Mouse (Mus musculus) G1E (cell line): ENCODE measurements around the gene Bid. TPM values are rescaled to one million over a fixed set of nuclear protein-coding genes. Genes with fewer than 3 reads are reported as not detected.
A peak's percentile ranks its signal among the peaks of the same experiment; 100 is the strongest.
"Not testable (repeated sequence)": the region's sequence is repeated elsewhere in the genome, so short reads cannot be mapped to it uniquely, and the experiment has no call there.

ENCODE experiments used
- ATAC-seq: 2 replicates; pipeline ENCODE4 v1.8.0; 2016; ENCODE audit warnings: mild to moderate bottlenecking; ENCODE audit not compliant: insufficient number of reproducible peaks, poor library complexity, low FRiP score, severe bottlenecking; ENCODE audit errors: extremely low read depth
- DNase-seq: peaks from one replicate; pipeline ENCODE4 v3.0.0; 2012; ENCODE audit warnings: low spot score
- H3K27me3 ChIP-seq: 2 replicates; pipeline ENCODE4 v1.6.1; 2012; ENCODE audit warnings: mild to moderate bottlenecking, low read length, inconsistent platforms; ENCODE audit not compliant: insufficient read depth
- H3K36me3 ChIP-seq: replicated peaks from 2 replicates; pipeline ENCODE3; 2012; ENCODE audit warnings: mild to moderate bottlenecking, inconsistent platforms
- H3K4me1 ChIP-seq: 2 replicates; pipeline ENCODE4 v1.6.1; 2012; ENCODE audit warnings: low read depth, low read length, inconsistent platforms, mixed read lengths; ENCODE audit not compliant: insufficient read depth
- H3K4me3 ChIP-seq: 2 replicates; pipeline ENCODE4 v1.5.1; 2012; ENCODE audit warnings: low read depth, mild to moderate bottlenecking, inconsistent platforms, low read length, moderate library complexity, mixed read lengths
- H3K9me3 ChIP-seq: replicated peaks from 2 replicates; pipeline ENCODE4 v1.6.1; 2012; ENCODE audit warnings: inconsistent platforms
- CTCF ChIP-seq: IDR thresholded peaks from 2 replicates; pipeline ENCODE4 v1.5.1; 2012; ENCODE audit warnings: low read depth, low read length, inconsistent platforms, mixed read lengths
- GATA1 ChIP-seq: IDR thresholded peaks from 2 replicates; pipeline ENCODE4 v1.6.1; 2012; ENCODE audit warnings: borderline replicate concordance, low read length, inconsistent platforms, mixed read lengths
- GATA2 ChIP-seq: IDR thresholded peaks from 2 replicates; pipeline ENCODE4 v1.6.1; 2012; ENCODE audit warnings: low read depth, low read length, inconsistent platforms, borderline replicate concordance
- POLR2AphosphoS5 ChIP-seq: IDR thresholded peaks from 2 replicates; pipeline ENCODE4 v1.6.1; 2012; ENCODE audit warnings: low read depth, low read length, inconsistent platforms; ENCODE audit not compliant: insufficient replicate concordance
- TAL1 ChIP-seq: conservative IDR thresholded peaks from 2 replicates; pipeline ENCODE4 v1.6.1; 2012; ENCODE audit warnings: low read depth, low read length, inconsistent platforms, mixed read lengths
- polyA plus RNA-seq: library from polyadenylated mRNA; stranded (reverse); fragments of >175 nt; gene quantifications from 2 replicates; pipeline ENCODE4 v1.2.3, GENCODE M21; 2012
- total RNA-seq, 2 experiments: library from RNA; stranded (forward) in 1 of 2; stranded (reverse) in 1 of 2; fragments of 200-1000 nt in 1 of 2; fragments of >200 nt in 1 of 2; fragmentation: Nextera tagmentation in 1 of 2; gene quantifications; 2 replicates each; pipeline ENCODE4 v1.2.3; 2014 to 2017

The Bid gene
- total and polyA plus RNA-seq, 3 experiments, result 34.1 to 64.3 (median 42.8) TPM

DNA sequence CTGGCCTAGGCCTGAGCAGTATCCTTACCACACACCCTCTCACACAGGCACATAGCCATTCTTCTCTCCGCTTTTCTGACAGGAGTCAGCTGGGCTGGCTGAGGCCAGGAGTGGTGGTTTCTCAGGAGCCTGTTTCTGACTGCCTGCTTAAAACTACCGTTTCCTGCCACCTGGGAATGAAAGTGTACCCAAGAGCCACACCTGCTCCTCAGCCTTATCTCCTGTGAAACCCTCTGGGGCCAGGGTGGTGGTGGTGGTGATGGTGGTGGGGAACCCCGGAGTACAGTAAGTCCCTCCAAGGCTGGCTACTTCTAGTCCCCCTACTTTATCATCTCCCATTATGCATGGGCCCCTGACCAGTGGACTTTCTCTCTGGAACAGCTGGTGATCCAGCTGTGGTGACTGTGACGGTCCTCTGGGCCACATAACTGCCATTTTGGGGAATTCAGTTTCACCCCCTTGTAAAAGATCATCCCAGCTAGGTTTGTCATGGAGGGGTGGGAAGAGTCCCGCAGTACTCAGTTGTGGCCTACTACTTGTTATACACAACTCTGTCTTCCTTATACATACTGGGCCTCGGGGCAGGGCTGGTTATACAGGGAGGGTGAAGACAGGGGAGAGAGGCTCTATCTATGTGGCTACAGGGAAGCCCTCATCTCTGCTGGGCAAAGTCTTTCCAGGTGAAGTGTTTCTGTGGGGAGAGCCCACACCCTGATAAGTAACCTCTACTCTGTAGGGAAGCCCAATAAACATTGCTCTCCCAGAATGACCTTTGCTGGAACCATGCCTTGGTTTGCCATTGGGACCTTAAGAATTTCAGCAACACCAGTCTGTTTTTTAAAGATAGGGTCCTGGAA is 14.0 kb upstream of the Bid start:
- TF ChIP-seq TAL1 (no peak), POLR2AphosphoS5 (no peak), GATA1 (no peak), CTCF (no peak), GATA2 (no peak)
- peaks cover 25% of the 10 kb centered on the region for H3K4me1 ChIP-seq
- H3K27me3 ChIP-seq, result no peaks in the 10 kb centered on the region
- H3K9me3 ChIP-seq, result no peaks in the 10 kb centered on the region
- peaks cover 69% of the 10 kb centered on the region for H3K36me3 ChIP-seq
- no peak for DNase-seq
- no peak for ATAC-seq
- H3K4me3 ChIP-seq, result no peak overlapping the region

DNA sequence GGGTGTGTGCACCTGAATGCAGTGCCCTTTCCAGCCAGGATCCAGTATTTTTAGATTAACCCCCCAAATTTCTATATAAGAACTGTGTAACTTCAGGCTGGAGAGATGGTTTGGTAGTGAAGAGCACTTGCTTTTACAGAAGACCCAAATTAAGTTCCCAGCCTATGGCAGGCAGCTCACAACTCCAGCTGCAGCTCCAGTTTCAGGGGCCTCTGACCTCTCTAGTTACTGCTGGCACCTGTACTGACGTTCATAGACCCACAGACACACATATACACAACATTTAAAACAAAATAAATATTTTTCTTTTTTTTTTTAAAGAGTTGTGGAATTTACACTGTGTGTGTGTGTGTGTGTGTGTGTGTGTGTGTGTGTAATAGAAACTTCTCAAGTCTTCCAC is 12.8 kb upstream of the Bid start:
- H3K36me3 ChIP-seq, result peaks cover 56% of the 10 kb centered on the region

DNA sequence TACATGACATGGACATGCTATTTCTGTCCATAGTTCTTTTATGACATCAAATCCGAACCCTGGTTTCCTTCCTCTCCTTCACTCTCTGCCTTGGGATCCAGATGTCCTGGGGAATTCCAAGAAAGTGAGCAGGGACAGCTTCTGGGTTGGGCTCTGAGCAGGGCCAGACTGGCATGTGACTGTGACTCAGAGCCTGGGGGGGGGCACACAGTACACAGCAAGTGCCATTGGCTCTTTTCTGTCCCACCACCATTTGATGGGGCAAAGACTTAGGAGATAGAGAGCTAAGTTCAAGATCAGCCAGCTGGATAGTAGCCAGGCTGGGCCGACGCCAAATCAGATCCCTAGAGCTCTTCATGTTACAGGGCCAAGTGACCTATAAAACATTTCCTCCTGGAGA is 11.1 kb upstream of the Bid start:
- no peak overlapping the region for H3K4me3 ChIP-seq
- TF ChIP-seq TAL1, result no peak
- H3K4me1 ChIP-seq, result peaks cover 28% of the 10 kb centered on the region
- H3K27me3 ChIP-seq, result no peaks in the 10 kb centered on the region
- DNase-seq, result no peak
- ATAC-seq, result no peak
- peaks cover 39% of the 10 kb centered on the region for H3K36me3 ChIP-seq
- no peaks in the 10 kb centered on the region for H3K9me3 ChIP-seq

More for the DNA sequence above, 12.8 kb upstream of the Bid start:
- Histone ChIP-seq H3K4me3 (no peak overlapping the region), H3K9me3 (no peaks in the 10 kb centered on the region), H3K27me3 (no peaks in the 10 kb centered on the region), H3K4me1 (peaks cover 21% of the 10 kb centered on the region)
- TF ChIP-seq POLR2AphosphoS5 (no peak), TAL1 (no peak), GATA1 (no peak), CTCF (no peak), GATA2 (no peak)
- DNase-seq, result no peak
- ATAC-seq, result no peak

DNA sequence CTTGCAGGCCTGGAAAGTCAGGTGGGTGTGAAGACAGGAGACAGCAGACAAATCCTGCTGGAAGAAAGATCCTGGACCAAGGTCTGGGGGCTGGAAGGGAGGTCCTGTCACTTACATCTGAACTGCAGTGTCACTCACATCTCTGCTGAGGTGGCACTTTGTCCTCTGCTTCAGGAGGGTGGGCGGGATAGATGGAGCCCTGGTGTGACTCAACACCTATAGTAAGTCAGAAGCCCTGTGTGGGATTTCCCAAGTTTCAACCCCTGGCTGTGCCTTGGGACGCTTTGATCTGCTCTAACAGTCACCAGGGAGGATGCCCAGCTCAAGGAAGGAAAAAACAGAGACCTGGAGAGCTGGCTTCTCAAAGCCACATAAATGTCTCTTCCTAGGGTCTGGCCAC is 10.2 kb upstream of the Bid start:
- no peak for ATAC-seq
- TF ChIP-seq GATA2 (no peak), CTCF (no peak), TAL1 (no peak), POLR2AphosphoS5 (no peak), GATA1 (no peak)
- peaks cover 31% of the 10 kb centered on the region for H3K36me3 ChIP-seq
- H3K4me1 ChIP-seq, result peaks cover 28% of the 10 kb centered on the region
- no peak overlapping the region for H3K4me3 ChIP-seq
- no peaks in the 10 kb centered on the region for H3K9me3 ChIP-seq
- H3K27me3 ChIP-seq, result no peaks in the 10 kb centered on the region
- DNase-seq, result no peak

DNA sequence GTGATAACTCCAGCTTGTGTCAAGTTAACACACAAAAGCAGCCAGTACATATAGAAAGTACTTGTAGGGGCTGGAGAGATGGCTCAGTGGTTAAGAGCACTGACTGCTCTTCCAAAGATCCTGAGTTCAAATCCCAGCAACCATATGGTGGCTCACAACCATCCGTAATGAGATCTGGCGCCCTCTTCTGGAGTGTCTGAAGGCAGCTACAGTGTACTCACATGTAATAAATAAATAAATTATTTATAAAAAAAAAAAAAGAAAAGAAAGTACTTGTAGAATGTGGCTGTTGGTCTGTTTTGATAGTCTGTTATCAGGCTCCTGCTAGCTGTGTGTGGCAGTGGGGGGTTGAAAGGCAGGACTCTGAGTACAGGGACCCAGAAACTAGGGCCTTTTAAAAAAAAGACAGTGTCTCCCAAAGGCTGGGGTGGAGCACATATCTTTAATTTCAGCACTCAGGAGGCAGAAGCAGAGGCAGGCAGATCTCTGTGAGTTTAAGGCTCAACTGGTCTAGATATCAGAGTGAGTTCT is 8.2 kb upstream of the Bid start:
- H3K36me3 ChIP-seq, result peaks cover 11% of the 10 kb centered on the region
- H3K9me3 ChIP-seq, DNase-seq, H3K27me3 ChIP-seq, H3K4me3 ChIP-seq: not testable (repeated sequence)
- H3K4me1 ChIP-seq, result peaks cover 12% of the 10 kb centered on the region; the same call in 1 of the 2 replicates
- ATAC-seq, result peak; percentile 28; the same call in 1 of the 2 replicates

DNA sequence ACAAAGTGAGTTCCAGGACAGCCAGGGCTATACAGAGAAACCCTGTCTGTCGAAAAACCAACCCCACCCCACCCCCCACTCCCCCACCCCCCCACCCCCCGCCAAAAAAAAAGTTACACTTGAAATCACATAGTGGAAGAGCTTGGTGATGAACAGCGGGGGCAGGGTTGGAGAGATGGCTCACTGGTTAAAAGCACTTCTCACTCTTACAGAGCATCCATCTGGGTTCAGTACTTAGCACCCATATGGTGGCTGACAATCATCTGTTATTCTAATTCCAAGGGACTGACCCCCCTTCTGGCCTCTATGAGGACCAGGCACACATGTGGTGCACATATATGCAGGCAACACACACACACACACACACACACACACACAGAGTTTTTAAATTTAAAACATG is 1.3 kb upstream of the Bid start:
- TF ChIP-seq GATA1 (no peak), CTCF (no peak), GATA2 (no peak), TAL1 (no peak), POLR2AphosphoS5 (no peak)
- Histone ChIP-seq H3K4me3 (no peak overlapping the region; the same call in 1 of the 2 replicates), H3K36me3 (peaks cover 21% of the 10 kb centered on the region), H3K4me1 (peaks cover 46% of the 10 kb centered on the region), H3K27me3 (no peaks in the 10 kb centered on the region), H3K9me3 (no peaks in the 10 kb centered on the region)
- DNase-seq (no peak), ATAC-seq (no peak)

DNA sequence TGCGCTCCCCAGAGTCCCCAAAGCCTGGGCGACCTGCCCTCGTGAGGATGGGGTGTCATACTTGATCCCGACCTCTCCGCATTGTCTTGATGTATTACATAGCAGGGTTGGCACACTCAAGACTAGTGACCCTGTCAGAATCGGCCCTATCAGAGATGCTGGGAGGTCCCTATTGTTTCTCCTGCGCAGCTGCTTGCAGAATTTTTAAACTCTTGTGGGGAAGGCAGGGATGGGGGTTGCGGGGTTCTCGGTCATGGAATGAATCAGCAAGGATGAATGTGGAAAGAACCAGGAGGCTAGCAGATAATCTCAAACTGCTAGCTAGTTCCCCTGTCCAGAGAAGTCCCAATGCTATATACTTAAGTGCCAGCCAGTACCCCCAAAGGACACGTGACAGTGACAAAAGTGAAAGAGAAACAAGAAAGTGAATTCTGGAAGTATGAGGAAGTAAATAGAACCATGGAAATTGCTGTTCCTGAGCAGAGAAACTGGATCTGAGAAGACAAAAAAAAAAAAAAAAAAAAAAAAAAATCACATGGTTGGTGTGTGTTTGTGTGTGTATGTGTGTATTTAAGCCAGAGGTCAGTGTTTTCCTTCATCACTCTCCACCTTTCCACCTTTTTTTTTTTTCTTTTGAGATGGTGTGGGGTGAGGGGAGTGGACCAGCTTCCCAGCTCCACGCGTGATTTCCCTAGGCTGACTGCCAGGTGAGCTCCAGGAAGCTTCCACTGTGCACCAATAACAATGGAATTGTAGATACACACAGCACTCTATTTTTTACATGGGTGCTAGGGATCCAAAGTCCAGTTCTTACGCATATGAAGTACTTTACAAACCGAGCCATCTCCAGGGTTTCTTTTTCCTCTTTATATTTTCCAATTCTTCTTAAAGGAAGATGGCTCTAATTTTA is 574 bp upstream of the Bid start:
- not testable (repeated sequence) for ATAC-seq, DNase-seq, H3K27me3 ChIP-seq, H3K9me3 ChIP-seq
- H3K4me3 ChIP-seq, result peak overlapping the region; percentile 91
- H3K36me3 ChIP-seq, result peaks cover 29% of the 10 kb centered on the region
- peaks cover 53% of the 10 kb centered on the region for H3K4me1 ChIP-seq
